Mouse (Mus musculus) intestine, embryonic 16.5 days (tissue): ENCODE results near the gene Stat5b. TPM values are rescaled to one million over a fixed set of nuclear protein-coding genes. Genes with fewer than 3 reads are reported as not detected.

Experiments
- ATAC-seq: fragments of 200-750 bp; cut with Nextera tagmentation; 2 replicates; pipeline ENCODE4 v1.8.0; 2017; ENCODE audit warnings: moderate TSS enrichment, moderate library complexity
- H3K27ac ChIP-seq: fragments of 300-500 bp; sonication (generic); 2 replicates; pipeline ENCODE4 v1.5.1; 2014; ENCODE audit warnings: mild to moderate bottlenecking, low read length
- H3K27me3 ChIP-seq: fragments of 300-500 bp; sonication (generic); replicated peaks from 2 replicates; pipeline ENCODE4 v1.6.1; 2014; ENCODE audit warnings: low read length, control low read depth, mixed read lengths; ENCODE audit not compliant: control insufficient read depth, insufficient read depth
- H3K36me3 ChIP-seq: fragments of 300-500 bp; sonication (generic); 2 replicates; pipeline ENCODE4 v1.6.1; 2014; ENCODE audit warnings: low read length, control low read depth; ENCODE audit not compliant: control insufficient read depth, insufficient read depth
- H3K4me1 ChIP-seq: fragments of 300-500 bp; sonication (generic); 2 replicates; pipeline ENCODE4 v1.6.1; 2014; ENCODE audit warnings: low read length, control low read depth, mixed read lengths; ENCODE audit not compliant: control insufficient read depth, insufficient read depth
- H3K4me2 ChIP-seq: fragments of 300-500 bp; sonication (generic); 2 replicates; pipeline ENCODE4 v1.6.1; 2014; ENCODE audit warnings: low read depth, low read length, control low read depth
- H3K4me3 ChIP-seq: fragments of 300-500 bp; sonication (generic); 2 replicates; pipeline ENCODE4 v1.5.1; 2014; ENCODE audit warnings: mild to moderate bottlenecking, low read length
- H3K9ac ChIP-seq: fragments of 300-500 bp; sonication (generic); 2 replicates; pipeline ENCODE4 v1.6.1; 2014; ENCODE audit warnings: low read depth, low read length
- H3K9me3 ChIP-seq: fragments of 300-500 bp; sonication (generic); 2 replicates; pipeline ENCODE4 v1.6.1; 2016; ENCODE audit warnings: low read length, control low read depth; ENCODE audit not compliant: control insufficient read depth
- WGBS: fragments of 180-500 bp; shearing (Covaris S2); extraction: QIAGEN DNeasy Blood & Tissue Kit; methylation state at CpG from one replicate; pipeline ENCODE4 v1.1.7; 2014; 5-methylcytosine and 5-hydroxymethylcytosine counted together
- polyA plus RNA-seq: library from polyadenylated mRNA; unstranded; fragments of >200 nt; fragmentation: Nextera tagmentation; extraction: Ambion mirVana; gene quantifications from 2 replicates; pipeline ENCODE4 v1.2.1, GENCODE M21; 2015

Stat5b gene
- polyA plus RNA-seq, 1 experiment from 2014 or later, result 22.8 TPM

- Histone ChIP-seq H3K4me3 (no peak overlapping the region), H3K36me3 (no peaks in the 10 kb centered on the region), H3K27ac (no peak overlapping the region), H3K4me1 (no peaks in the 10 kb centered on the region), H3K4me2 (no peak overlapping the region), H3K9ac (no peak overlapping the region), H3K27me3 (peaks cover 5% of the 10 kb centered on the region), H3K9me3 (no peaks in the 10 kb centered on the region)
- ATAC-seq, result no peak
- WGBS, result 10% methylated on average over 6 of the region's 6 CpGs
These were observed 105.4 kb downstream of the Stat5b start for GRCm38 (mm10) chr11:100745085-100745484.

- WGBS, result 71% methylated on average over 6 of the region's 6 CpGs
- Histone ChIP-seq H3K4me3 (no peak overlapping the region), H3K27me3 (no peaks in the 10 kb centered on the region), H3K4me1 (peaks cover 7% of the 10 kb centered on the region), H3K9me3 (no peaks in the 10 kb centered on the region), H3K36me3 (no peaks in the 10 kb centered on the region), H3K9ac (no peak overlapping the region), H3K4me2 (no peak overlapping the region), H3K27ac (no peak overlapping the region)
- ATAC-seq, result no peak
These were observed 109.2 kb downstream of the Stat5b start for GRCm38 (mm10) chr11:100741348-100741747.

GRCm38 (mm10) chr11:100738749-100739148, 111.8 kb downstream of the Stat5b start:
- no peak overlapping the region for H3K27ac ChIP-seq
- peaks cover 19% of the 10 kb centered on the region for H3K4me1 ChIP-seq
- peak overlapping the region; percentile 75 for H3K4me3 ChIP-seq
- H3K36me3 ChIP-seq, result no peaks in the 10 kb centered on the region
- H3K9ac ChIP-seq, result no peak overlapping the region
- H3K4me2 ChIP-seq, result peak overlapping the region; percentile 81
- ATAC-seq, result no peak
- 20% methylated on average over 5 of the region's 5 CpGs for WGBS
- H3K9me3 ChIP-seq, result no peaks in the 10 kb centered on the region
- no peaks in the 10 kb centered on the region for H3K27me3 ChIP-seq

- peak within 1 kb of the TSS; percentile 92 for H3K9ac ChIP-seq
- peak within 1 kb of the TSS; percentile 66 for H3K27ac ChIP-seq
- peak within 1 kb of the TSS; percentile 75 for H3K4me3 ChIP-seq
- no peaks in the 10 kb centered on the region for H3K36me3 ChIP-seq
- peaks cover 19% of the 10 kb centered on the region for H3K4me1 ChIP-seq
- peak within 1 kb of the TSS; percentile 81 for H3K4me2 ChIP-seq
- peak; percentile 100 for ATAC-seq
- under 1% methylated on average over 39 of the region's 39 CpGs for WGBS
- H3K9me3 ChIP-seq, result no peaks in the 10 kb centered on the region
- H3K27me3 ChIP-seq, result no peaks in the 10 kb centered on the region
These were observed 112.4 kb downstream of the Stat5b start, which contains the start of gene Rab5c for GRCm38 (mm10) chr11:100738066-100738604. Gene Rab5c (minus strand): TSS chr11:100738215.

GRCm38 (mm10) chr11:100737105-100737733, 113.3 kb downstream of the Stat5b start:
- no peaks in the 10 kb centered on the region for H3K36me3 ChIP-seq
- peak overlapping the region; percentile 92 for H3K9ac ChIP-seq
- H3K4me2 ChIP-seq, result peak overlapping the region; percentile 64
- peaks cover 19% of the 10 kb centered on the region for H3K4me1 ChIP-seq
- no peaks in the 10 kb centered on the region for H3K27me3 ChIP-seq
- ATAC-seq, result peak; percentile 10; the same call in 1 of the 2 replicates
- peak overlapping the region; percentile 66 for H3K27ac ChIP-seq
- under 1% methylated on average over 13 of the region's 13 CpGs for WGBS
- no peaks in the 10 kb centered on the region for H3K9me3 ChIP-seq
- peak overlapping the region; percentile 75 for H3K4me3 ChIP-seq

- peak overlapping the region; percentile 66 for H3K27ac ChIP-seq
- 57% methylated on average over 4 of the region's 4 CpGs for WGBS
- no peaks in the 10 kb centered on the region for H3K36me3 ChIP-seq
These were observed 113.8 kb downstream of the Stat5b start for GRCm38 (mm10) chr11:100736746-100737080.

GRCm38 (mm10) chr11:100735954-100736745, 114.4 kb downstream of the Stat5b start:
- no peak for ATAC-seq
- H3K4me3 ChIP-seq, result peak overlapping the region; percentile 75
- no peaks in the 10 kb centered on the region for H3K9me3 ChIP-seq
- no peaks in the 10 kb centered on the region for H3K27me3 ChIP-seq
- WGBS, result 69% methylated on average over 14 of the region's 14 CpGs
- H3K36me3 ChIP-seq, result no peaks in the 10 kb centered on the region
- H3K9ac ChIP-seq, result peak overlapping the region; percentile 43
- H3K4me1 ChIP-seq, result peaks cover 19% of the 10 kb centered on the region
- H3K27ac ChIP-seq, result no peak overlapping the region
- peak overlapping the region; percentile 64 for H3K4me2 ChIP-seq

More at GRCm38 (mm10) chr11:100736746-100737080, 113.8 kb downstream of the Stat5b start:
- Histone ChIP-seq H3K9me3 (no peaks in the 10 kb centered on the region), H3K27me3 (no peaks in the 10 kb centered on the region), H3K9ac (no peak overlapping the region), H3K4me2 (peak overlapping the region; percentile 64), H3K4me3 (peak overlapping the region; percentile 75), H3K4me1 (peaks cover 19% of the 10 kb centered on the region)
- no peak for ATAC-seq

- H3K4me2 ChIP-seq, result peak overlapping the region; percentile 64
- H3K4me1 ChIP-seq, result peaks cover 19% of the 10 kb centered on the region
- no peaks in the 10 kb centered on the region for H3K9me3 ChIP-seq
- H3K27ac ChIP-seq, result no peak overlapping the region
- H3K27me3 ChIP-seq, result no peaks in the 10 kb centered on the region
- H3K36me3 ChIP-seq, result no peaks in the 10 kb centered on the region
- WGBS, result 85% methylated on average over 9 of the region's 9 CpGs
- H3K9ac ChIP-seq, result no peak overlapping the region
- no peak for ATAC-seq
- peak overlapping the region; percentile 14 for H3K4me3 ChIP-seq
These were observed 115.2 kb downstream of the Stat5b start for GRCm38 (mm10) chr11:100735134-100735865.
